Mouse (Mus musculus) gastrocnemius, adult 2 months (tissue): ENCODE measurements around the gene Prrt2. TPM values are rescaled to one million over a fixed set of nuclear protein-coding genes. Genes with fewer than 3 reads are reported as not detected.

Source experiments
- DNase-seq: peaks from one replicate; pipeline ENCODE4 v3.0.0; 2022
- H3K27ac ChIP-seq: fragments of 200-600 bp; 2 replicates; pipeline ENCODE4 v1.8.1; 2022; ENCODE audit warnings: mild to moderate bottlenecking
- H3K4me3 ChIP-seq: fragments of 200-600 bp; 2 replicates; pipeline ENCODE4 v1.8.1; 2022; ENCODE audit warnings: mild to moderate bottlenecking, moderate library complexity
- CTCF ChIP-seq: fragments of 200-600 bp; IDR thresholded peaks from 2 replicates; pipeline ENCODE4 v1.8.1; 2022; ENCODE audit warnings: antibody characterized with exemption, mild to moderate bottlenecking, moderate library complexity
- intact Hi-C: fragments of 180-260 bp; cut with DNase I; formaldehyde crosslinking; loops from one replicate; pipeline ENCODE4 v1.15.1; 2025
- total RNA-seq, 2 experiments: library from RNA; stranded (reverse); gene quantifications; 2 replicates each; pipeline ENCODE4 v1.2.3; 2021

The Prrt2 gene
- total RNA-seq, 2 experiments from 2014 or later: 0.14 to 0.61 TPM

DNA sequence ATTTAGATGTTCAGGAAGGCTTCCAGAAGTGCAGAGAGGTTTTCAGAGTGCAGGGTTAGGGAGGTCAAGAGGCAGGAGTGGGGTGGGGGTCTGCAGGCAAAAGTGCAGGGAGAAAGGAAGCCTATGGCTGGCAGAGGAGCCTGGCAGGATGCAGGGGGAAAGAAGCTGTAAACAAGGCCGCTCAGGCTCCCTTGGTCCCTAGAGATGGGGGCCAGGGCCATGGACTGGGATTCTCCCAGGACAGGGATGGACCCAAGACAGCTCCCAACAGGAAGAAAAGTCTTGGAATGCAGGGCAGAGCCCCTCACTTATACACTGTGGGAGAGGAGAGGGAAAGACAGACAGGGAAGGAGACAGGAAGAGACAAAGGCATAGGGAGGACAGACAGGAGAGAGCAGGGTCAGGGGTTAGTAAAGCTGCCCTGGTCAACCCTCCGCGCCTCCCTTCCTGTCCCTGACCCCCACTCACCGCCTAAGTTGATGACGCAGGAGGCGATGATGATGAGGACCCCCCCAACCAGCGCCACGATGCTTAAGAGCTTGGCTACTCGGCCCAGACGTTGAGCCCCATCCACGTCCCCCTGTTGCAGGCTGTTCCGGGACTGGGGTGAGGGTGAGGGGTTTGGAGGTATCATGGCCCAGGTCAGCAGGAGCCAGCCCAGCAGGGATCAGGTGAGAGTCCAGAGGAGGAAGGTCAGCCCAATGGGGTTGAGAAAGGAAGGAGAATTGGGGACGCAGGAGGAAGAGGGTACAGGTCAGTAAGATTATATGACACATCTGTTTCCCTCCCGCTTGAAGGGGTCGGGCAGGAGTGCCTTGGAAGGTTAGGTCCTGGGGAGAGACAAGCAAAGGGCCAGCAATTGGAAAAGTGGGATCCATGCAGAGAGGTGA, 2.4 kb downstream of the Prrt2 start:
- DNase-seq: peak; percentile 16
- no peak for TF ChIP-seq CTCF
- Histone ChIP-seq H3K27ac (peak overlapping the region; percentile 96), H3K4me3 (peak overlapping the region; percentile 71; the same call in 1 of the 2 replicates)
- intact Hi-C loops: no loop called here

DNA sequence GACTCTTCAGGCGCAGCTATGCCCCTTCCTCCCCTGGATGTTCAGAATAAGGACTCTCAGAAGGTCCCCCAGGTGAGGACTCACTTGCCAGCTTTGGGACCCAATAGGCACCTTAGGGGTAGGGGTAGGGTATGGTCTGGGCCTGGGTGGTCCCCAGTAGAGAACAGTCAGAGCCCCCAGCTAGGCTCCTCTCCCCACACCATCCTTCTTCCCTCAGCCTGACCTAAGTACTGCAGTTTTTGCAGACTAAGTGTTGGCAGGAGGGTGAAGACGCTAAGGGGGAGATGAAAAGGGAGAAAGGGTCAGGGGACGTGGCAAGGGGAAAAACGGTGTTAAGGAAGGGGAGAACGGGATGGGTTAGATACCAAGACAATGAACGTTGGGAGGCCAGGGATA, 3.1 kb downstream of the Prrt2 start:
- H3K27ac ChIP-seq: peak overlapping the region; percentile 96
- TF ChIP-seq CTCF: no peak
- intact Hi-C loops: loop anchor here (2.0 kb wide), 1 partner anchor 41 kb away; the partner anchor contains the start of gene Cdiptos
- H3K4me3 ChIP-seq: no peak overlapping the region
- DNase-seq: peak; percentile 34

DNA sequence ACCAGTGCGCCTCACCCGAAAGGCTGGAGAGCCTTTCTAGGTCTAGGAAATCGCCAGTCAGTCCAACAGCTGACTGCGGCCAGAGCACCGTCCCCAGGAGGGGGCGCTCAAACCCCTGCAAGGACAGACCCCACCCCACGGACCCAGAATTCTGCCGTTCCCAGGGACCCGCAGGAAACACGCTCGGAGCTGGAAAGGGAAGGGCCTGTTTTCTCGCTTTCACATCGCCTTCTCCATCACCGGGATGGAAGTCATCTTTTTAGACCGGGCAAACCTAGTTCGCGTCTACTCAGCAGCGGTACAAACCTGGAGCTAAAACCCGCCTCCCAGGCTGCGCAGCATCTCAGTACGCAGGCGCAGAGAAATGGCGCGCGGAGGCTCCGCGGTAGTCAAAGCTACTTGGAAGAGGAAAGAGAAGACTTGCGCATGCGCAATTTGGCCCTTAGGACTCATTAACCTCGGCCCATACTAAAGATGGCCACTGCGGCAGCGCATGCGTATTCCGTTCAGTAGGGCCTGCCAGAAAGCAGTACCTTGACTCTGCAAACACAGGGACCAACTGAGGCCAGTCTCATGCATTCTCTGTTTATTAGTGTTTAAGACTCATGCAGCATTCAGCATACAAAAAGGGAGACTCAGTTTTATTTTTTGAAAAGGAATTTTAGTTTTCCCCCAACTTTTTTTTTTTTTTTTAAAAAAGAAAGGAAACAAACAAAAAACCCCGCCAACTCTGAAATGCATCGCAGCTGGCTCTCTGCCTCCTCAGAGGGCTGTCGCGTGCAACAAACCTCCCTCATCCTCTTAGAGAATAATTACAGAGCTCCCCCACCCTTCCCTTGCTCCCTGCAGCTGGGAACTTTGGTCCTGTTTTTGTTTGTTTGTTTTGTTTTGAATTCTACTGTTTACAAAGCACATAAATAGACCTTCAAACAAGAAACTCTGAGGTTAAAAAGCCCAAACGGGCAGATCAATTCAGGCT, 3.8 kb downstream of the Prrt2 start, which contains the start of gene Pagr1a:
Pagr1a (minus strand) TSS at position 382 of the 979 bp plus-strand sequence.
- intact Hi-C loops: loop anchor here (2.0 kb wide), 1 partner anchor 40 kb away; the partner anchor contains the start of gene Cdiptos
- TF ChIP-seq CTCF: peak; percentile 93
- DNase-seq: peak; percentile 98
- Histone ChIP-seq H3K4me3 (peak within 1 kb of the TSS; percentile 89), H3K27ac (peak within 1 kb of the TSS; percentile 96)

DNA sequence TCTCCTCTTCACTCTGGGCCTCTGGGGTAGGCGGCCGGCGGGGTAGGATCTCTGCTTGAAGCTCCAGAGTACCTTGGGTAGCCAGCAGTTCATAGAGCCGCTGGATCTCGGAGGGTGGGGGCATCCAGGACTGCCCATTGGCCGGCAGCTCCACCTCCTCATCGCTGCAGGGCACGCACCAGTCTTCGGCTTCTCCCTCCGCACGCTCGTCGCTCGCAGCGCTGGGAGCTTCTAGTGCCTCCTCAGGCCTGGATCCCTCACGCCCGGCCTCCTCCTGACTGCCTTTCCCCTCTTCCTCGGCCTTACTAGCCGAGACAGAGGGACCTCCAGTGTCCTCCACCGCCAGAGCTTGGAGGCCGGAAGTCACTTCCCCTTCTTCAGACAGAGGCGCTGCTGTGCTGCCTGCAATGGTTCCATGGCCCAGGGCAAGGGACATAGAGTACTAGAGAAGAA, 4.5 kb downstream of the Prrt2 start:
- H3K27ac ChIP-seq: peak overlapping the region; percentile 96
- intact Hi-C loops: loop anchor here (2.0 kb wide), 1 partner anchor 40 kb away; the partner anchor contains the start of gene Cdiptos
- no peak for TF ChIP-seq CTCF
- DNase-seq: peak; percentile 69
- peak overlapping the region; percentile 89 for H3K4me3 ChIP-seq

DNA sequence TGATC, 4.7 kb downstream of the Prrt2 start, which contains the start of gene Pagr1b:
Pagr1b (minus strand) TSS at position 4 of the 5 bp plus-strand sequence.
- no peak for TF ChIP-seq CTCF
- no peak for DNase-seq
- intact Hi-C loops: loop anchor here (2.0 kb wide), 1 partner anchor 39 kb away; the partner anchor contains the start of gene Cdiptos
- Histone ChIP-seq H3K27ac (peak within 1 kb of the TSS; percentile 96), H3K4me3 (peak within 1 kb of the TSS; percentile 89)

DNA sequence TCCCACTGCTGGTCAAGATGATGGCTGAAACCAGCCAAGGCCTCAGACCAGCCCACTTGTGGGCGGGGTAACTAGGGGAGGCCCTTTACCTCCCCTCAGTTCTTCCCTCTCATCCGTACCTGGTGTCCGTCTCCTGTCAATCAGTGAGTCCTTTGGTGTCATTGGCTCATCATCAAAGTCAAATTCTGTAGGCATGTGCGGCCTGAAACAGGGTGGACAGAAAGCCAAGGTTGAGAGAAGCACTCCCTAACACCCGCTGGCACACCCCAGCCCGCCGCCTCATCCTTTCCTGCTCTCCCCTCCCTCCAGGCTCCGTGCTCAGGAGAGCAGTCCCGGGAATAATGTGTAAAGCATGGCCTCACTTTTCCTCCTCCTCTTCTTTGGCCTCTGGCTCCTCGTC, 4.9 kb downstream of the Prrt2 start:
- intact Hi-C loops: loop anchor here (2.0 kb wide), 1 partner anchor 39 kb away; the partner anchor contains the start of gene Cdiptos
- DNase-seq: no peak
- peak overlapping the region; percentile 89 for H3K4me3 ChIP-seq
- no peak for TF ChIP-seq CTCF
- H3K27ac ChIP-seq: peak overlapping the region; percentile 96

DNA sequence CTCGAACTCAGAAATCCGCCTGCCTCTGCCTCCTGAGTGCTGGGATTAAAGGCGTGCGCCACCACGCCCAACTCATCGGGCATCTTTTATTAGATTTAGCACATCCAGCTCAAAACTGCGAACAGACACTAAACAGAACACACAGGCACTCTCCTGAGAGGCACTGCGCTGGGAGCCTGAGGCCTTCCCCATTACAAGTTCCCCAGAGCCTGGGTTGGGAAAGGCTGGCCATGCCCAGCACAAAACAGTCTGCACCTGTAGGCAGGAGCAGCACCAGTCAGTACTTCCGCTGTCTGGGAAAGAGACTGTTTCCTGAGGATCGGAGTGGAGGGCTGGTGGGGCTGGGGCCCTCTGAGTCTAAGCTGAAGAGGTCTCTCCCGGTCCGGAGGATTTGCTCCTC, 6.0 kb downstream of the Prrt2 start:
- TF ChIP-seq CTCF: no peak
- no peak for DNase-seq
- peak overlapping the region; percentile 95 for H3K27ac ChIP-seq
- H3K4me3 ChIP-seq: peak overlapping the region; percentile 89
- intact Hi-C loops: no loop called here

DNA sequence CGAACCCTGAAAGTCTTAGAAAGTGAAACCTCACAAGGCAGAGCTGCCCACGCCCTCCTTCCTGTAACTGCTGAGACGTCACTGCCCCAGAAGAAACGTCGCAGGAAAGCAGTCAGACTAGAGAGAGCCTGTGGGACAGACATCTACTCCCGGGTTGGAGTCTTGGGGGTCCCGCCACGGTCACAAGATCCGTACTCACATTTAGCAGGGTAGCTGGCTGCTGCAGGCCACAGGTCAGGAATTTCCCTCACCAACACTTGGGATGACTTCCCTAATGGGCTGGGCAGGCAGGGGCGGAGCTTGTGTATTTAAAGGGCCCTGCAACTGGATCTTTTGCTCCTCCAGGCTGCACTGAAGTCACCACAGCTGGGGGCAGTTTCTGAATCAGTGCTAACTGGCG, 6.7 kb downstream of the Prrt2 start, which contains the start of gene Mvp:
Mvp (minus strand) TSS at position 302 of the 400 bp plus-strand sequence.
- peak; percentile 78 for DNase-seq
- no peak for TF ChIP-seq CTCF
- Histone ChIP-seq H3K4me3 (peak within 1 kb of the TSS; percentile 89), H3K27ac (peak within 1 kb of the TSS; percentile 95)
- intact Hi-C loops: no loop called here

DNA sequence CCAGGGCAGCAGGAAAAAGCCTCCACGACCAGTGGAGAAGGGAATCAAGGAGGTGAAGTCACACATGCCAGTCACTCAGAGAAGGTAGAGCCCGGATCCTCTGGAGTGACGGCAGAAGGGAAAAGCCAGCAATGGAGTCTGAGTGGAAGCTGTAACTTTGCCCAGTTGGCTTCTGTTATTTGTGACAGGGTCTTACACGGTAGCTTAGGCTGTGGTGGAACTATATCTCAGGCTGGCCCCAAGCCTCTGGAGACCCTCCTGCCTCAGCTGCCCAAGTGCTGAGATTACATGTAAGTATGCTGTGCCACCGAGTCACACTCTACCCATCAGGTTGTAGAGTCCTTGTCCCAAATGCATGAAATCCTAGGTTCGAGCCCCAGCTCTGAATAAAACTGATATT, 7.6 kb downstream of the Prrt2 start:
- TF ChIP-seq CTCF: no peak
- intact Hi-C loops: no loop called here
- DNase-seq: no peak
- peak overlapping the region; percentile 89 for H3K4me3 ChIP-seq
- peak overlapping the region; percentile 95; the same call in 1 of the 2 replicates for H3K27ac ChIP-seq

DNA sequence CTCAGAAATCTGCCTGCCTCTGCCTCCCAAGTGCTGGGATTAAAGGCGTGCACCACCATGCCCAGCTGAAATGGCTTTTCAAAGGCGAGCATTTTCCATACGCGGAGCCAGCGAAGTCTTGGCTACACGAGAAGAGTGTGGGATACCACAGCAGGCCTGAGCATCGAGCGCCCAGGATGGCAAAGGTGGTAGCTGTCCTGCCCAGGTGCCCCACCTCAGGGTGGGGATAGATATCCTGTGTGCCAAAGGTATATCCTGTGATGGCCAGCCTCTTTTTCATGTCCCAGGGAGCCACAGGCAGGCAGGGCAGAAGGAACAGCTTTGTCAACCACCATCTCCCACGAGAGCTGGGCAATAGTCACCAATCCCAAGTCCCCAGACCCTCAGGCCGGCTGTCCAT, 8.2 kb downstream of the Prrt2 start:
- no peak for TF ChIP-seq CTCF
- no peak for DNase-seq
- no peak overlapping the region for H3K27ac ChIP-seq
- intact Hi-C loops: no loop called here
- H3K4me3 ChIP-seq: peak overlapping the region; percentile 89

DNA sequence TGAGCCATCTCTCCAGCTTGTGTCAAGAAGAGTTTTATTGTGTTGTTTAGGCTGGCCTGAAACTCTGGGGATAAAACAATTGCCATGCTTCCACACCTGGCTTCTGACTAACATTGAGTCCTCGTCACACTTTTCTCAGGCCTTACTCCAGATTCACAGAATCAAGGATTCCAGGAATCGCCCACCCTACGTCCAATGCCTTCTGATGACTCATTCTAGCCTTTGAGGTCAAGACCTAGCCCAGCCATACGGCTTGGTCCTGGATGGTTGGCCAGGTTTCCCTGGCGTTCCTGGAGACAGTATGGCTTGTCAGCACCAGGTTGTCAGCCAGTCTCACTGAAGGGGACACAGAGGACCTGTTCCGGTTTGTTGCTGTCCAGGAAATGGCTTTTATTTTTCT, 8.6 kb downstream of the Prrt2 start:
- no peak for TF ChIP-seq CTCF
- intact Hi-C loops: no loop called here
- DNase-seq: no peak
- no peak overlapping the region for H3K4me3 ChIP-seq
- H3K27ac ChIP-seq: no peak overlapping the region

DNA sequence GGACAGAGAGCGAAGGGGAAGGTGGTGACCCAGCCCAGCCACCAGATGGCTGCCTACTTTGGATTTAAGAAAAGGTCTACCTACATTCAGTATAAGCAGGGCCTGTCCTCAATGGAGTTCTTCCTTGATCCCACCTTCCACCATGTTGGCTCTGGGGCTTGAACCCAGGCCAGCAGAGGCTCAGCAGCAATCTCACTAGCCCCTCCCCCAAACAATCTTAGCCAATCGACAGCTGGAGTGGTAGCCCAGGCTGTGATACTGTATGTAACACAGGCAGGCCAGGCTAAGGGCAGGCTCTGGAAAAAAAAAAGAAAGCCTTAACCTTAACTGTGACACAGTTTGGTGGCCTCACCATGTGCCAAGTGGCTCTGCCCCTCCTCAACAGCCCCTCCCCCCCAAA, 9.3 kb downstream of the Prrt2 start:
- intact Hi-C loops: no loop called here
- TF ChIP-seq CTCF: no peak
- Histone ChIP-seq H3K4me3 (no peak overlapping the region), H3K27ac (no peak overlapping the region)
- DNase-seq: no peak

DNA sequence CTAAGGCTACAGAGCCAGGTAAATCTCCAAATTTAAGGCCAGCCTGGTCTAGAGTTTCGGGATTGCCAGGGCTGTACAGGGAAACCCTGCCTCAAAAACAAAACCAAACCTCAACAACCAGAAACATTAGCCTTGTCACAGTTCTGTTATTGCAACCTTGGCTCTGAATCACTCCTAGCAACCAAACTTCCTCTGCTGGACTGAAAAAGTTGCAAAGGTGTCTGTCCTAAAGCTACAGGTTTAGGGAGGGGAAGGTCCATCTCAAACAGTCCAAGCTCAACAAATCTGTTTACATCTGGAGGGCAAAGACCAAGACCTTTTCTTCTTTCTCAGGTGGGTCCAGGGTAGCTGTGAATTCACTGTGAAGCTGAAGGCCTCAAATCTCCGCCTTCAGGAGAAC, 10.0 kb downstream of the Prrt2 start:
- DNase-seq: no peak

More for the DNA sequence above, 10.0 kb downstream of the Prrt2 start:
- intact Hi-C loops: no loop called here
- no peak overlapping the region for H3K27ac ChIP-seq
- TF ChIP-seq CTCF: no peak
- no peak overlapping the region for H3K4me3 ChIP-seq
